In the genomic region with DNA sequence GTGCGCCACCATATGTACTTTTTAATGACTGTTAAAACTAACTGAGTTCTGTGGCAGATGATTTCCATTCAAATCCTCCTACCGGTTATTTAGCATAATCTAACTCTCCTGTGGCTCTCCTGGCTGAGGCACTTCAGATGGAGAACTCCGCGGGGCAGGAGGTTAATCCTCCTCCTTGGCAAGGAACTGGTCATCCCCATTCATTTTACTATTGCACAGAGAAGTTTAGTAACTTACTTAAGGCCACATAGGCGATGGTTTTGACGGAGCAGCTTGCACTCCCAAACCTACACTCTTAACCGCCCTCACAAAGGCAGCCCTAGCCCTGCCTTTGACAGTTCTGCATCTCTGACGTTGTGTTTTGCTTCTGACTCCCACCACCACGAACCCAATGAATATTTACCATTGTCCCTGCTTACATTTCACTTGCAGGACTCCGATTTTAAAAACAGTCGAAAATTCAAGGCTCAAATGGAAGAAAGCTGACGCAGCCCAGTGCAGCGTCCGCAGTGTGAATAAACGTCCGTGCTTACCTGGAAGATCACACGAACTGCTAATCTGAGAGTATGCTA, we compare ENCODE assay signal across 8 mouse cellular contexts. TPM values are rescaled to one million over a fixed set of nuclear protein-coding genes. Genes with fewer than 3 reads are reported as not detected.
A peak's percentile ranks its signal among the peaks of the same experiment; 100 is the strongest.
DNase-seq lines count a peak whose midpoint lies in the region; ATAC-seq and TF ChIP-seq lines count a peak whose summit lies in the region.

No protein-coding gene starts in this region.

- H3K9me3 ChIP-seq in embryonic facial prominence, embryonic 15.5 days (replicated peaks): no peaks in the 10 kb centered on the region
- no peaks in the 10 kb centered on the region for H3K9me3 ChIP-seq in hindbrain, postnatal 0 days (ENCODE audit: low read length)

- peaks cover 7% of the 10 kb centered on the region; the same call in 1 of the 2 replicates for H3K79me2 ChIP-seq in liver, adult 2 months (ENCODE audit: control insufficient read depth, insufficient read depth, low read length)
- peaks cover 8% of the 10 kb centered on the region for H3K79me2 ChIP-seq in myocyte (ENCODE audit: control insufficient read depth, insufficient read depth)

- 23% methylated on average over 17 of the region's 17 CpGs for WGBS in liver, adult 2 months
- 4% methylated on average over 17 of the region's 17 CpGs for WGBS in embryonic facial prominence, embryonic 15.5 days
- 6% methylated on average over 17 of the region's 17 CpGs for WGBS in hindbrain, postnatal 0 days

- no peak overlapping the region for H3ac ChIP-seq in myocyte (ENCODE audit: control insufficient read depth, insufficient read length)

- H3K4me2 ChIP-seq in embryonic facial prominence, embryonic 15.5 days (replicated peaks): peak overlapping the region; percentile 82
- peak overlapping the region; percentile 76 for H3K4me2 ChIP-seq in hindbrain, postnatal 0 days (ENCODE audit: low read depth, low read length)
- peak overlapping the region; percentile 63 for H3K4me2 ChIP-seq in myocyte (ENCODE audit: low read depth)

- H3K36me3 ChIP-seq in liver, adult 2 months (ENCODE audit: control insufficient read depth, insufficient read depth, low read length): no peaks in the 10 kb centered on the region
- no peaks in the 10 kb centered on the region for H3K36me3 ChIP-seq in embryonic facial prominence, embryonic 15.5 days
- H3K36me3 ChIP-seq in hindbrain, postnatal 0 days (ENCODE audit: insufficient read depth, low read length): no peaks in the 10 kb centered on the region
- H3K36me3 ChIP-seq in myocyte (ENCODE audit: control insufficient read depth, insufficient read depth): no peaks in the 10 kb centered on the region

- H3K9ac ChIP-seq in liver, adult 2 months (ENCODE audit: low read depth, low read length): peak overlapping the region; percentile 5
- peak overlapping the region; percentile 29; the same call in 1 of the 2 replicates for H3K9ac ChIP-seq in embryonic facial prominence, embryonic 15.5 days
- peak overlapping the region; percentile 49 for H3K9ac ChIP-seq in hindbrain, postnatal 0 days (replicated peaks; ENCODE audit: low read length)

- DNase-seq in liver, adult 2 months (ENCODE audit: extremely low read depth, low read depth, low spot score): no peak
- no peak for DNase-seq in liver
- peak; percentile 35 for DNase-seq in hindbrain, postnatal 0 days (ENCODE audit: low spot score)
- no peak for DNase-seq in frontal cortex, postnatal 25 days (ENCODE audit: low spot score in 2 of 2)
- no peak for DNase-seq in cerebellum, postnatal 36 days
- no peak for DNase-seq in right cerebral cortex, postnatal 4 days

- H3K27ac ChIP-seq in liver, adult 2 months (replicated peaks; ENCODE audit: insufficient read depth, low read depth, low read length): no peak overlapping the region
- H3K27ac ChIP-seq in embryonic facial prominence, embryonic 15.5 days (replicated peaks): peak overlapping the region; percentile 52
- H3K27ac ChIP-seq in hindbrain, postnatal 0 days: peak overlapping the region; percentile 37

- no peak for TF ChIP-seq CTCF in liver, adult 2 months (IDR thresholded peaks at IDR 0.05; ENCODE audit: low read depth, low read length)
- peak; percentile 4; the same call in 1 of the 2 replicates for TF ChIP-seq CTCF in hindbrain, postnatal 0 days (IDR thresholded peaks at IDR 0.05; ENCODE audit: low read depth)

- ATAC-seq in embryonic facial prominence, embryonic 15.5 days (ENCODE audit: insufficient number of reproducible peaks, low FRiP score, low TSS enrichment, low read depth): no peak
- ATAC-seq in hindbrain, postnatal 0 days: no peak

- TF ChIP-seq POLR2A in liver, adult 2 months (IDR thresholded peaks at IDR 0.05; ENCODE audit: extremely low read depth, insufficient read depth, low read length): no peak
- no peak for TF ChIP-seq POLR2A in myocyte (IDR thresholded peaks at IDR 0.05; ENCODE audit: insufficient read length, low read depth)

- no peaks in the 10 kb centered on the region for H3K27me3 ChIP-seq in liver, adult 2 months (ENCODE audit: control insufficient read depth, insufficient read depth, low read length)
- H3K27me3 ChIP-seq in embryonic facial prominence, embryonic 15.5 days: no peaks in the 10 kb centered on the region
- no peaks in the 10 kb centered on the region for H3K27me3 ChIP-seq in hindbrain, postnatal 0 days (ENCODE audit: insufficient read depth, low read length)
- H3K27me3 ChIP-seq in myocyte (ENCODE audit: control insufficient read depth, insufficient read depth, insufficient read length): no peaks in the 10 kb centered on the region

- peak overlapping the region; percentile 19; the same call in 1 of the 2 replicates for H3K4me3 ChIP-seq in liver, adult 2 months (ENCODE audit: insufficient read depth, low read depth, low read length)
- H3K4me3 ChIP-seq in embryonic facial prominence, embryonic 15.5 days (replicated peaks): peak overlapping the region; percentile 49
- H3K4me3 ChIP-seq in hindbrain, postnatal 0 days (ENCODE audit: low read length): peak overlapping the region; percentile 42
- no peak overlapping the region for H3K4me3 ChIP-seq in myocyte

- peaks cover 6% of the 10 kb centered on the region; the same call in 1 of the 2 replicates for H3K4me1 ChIP-seq in liver, adult 2 months (ENCODE audit: control insufficient read depth, insufficient read depth, low read length)
- H3K4me1 ChIP-seq in embryonic facial prominence, embryonic 15.5 days: peaks cover 32% of the 10 kb centered on the region
- peaks cover 6% of the 10 kb centered on the region; the same call in 1 of the 2 replicates for H3K4me1 ChIP-seq in hindbrain, postnatal 0 days (ENCODE audit: insufficient read depth, low read length)

TF ChIP-seq in myocyte, 11 proteins besides CTCF, POLR2A, EP300 and RAD21:
- TF ChIP-seq REST (IDR thresholded peaks at IDR 0.05; ENCODE audit: insufficient read depth, insufficient read length) (no peak), E2F4 (IDR thresholded peaks at IDR 0.05; ENCODE audit: insufficient read depth) (no peak), POLR2AphosphoS2 (IDR thresholded peaks at IDR 0.05; ENCODE audit: insufficient read length, low read depth) (no peak), SRF (IDR thresholded peaks at IDR 0.05; ENCODE audit: control insufficient read depth, insufficient read length, low read depth) (no peak), CEBPB (IDR thresholded peaks at IDR 0.05; ENCODE audit: insufficient read depth, poor library complexity, severe bottlenecking) (no peak), TCF3 (IDR thresholded peaks at IDR 0.05; ENCODE audit: insufficient read length, low read depth) (no peak), MYOD1 (IDR thresholded peaks at IDR 0.05; ENCODE audit: control insufficient read depth in 1 of 3, insufficient read length in 2 of 3, low read depth in 2 of 3) (no peak), USF1 (IDR thresholded peaks at IDR 0.05; ENCODE audit: low read depth) (no peak), MYOG (IDR thresholded peaks at IDR 0.05; ENCODE audit: control insufficient read depth in 1 of 3, insufficient read depth in 1 of 3, insufficient read length in 2 of 3, low read depth in 2 of 3) (no peak), MAX (IDR thresholded peaks at IDR 0.05; ENCODE audit: low read depth) (no peak), TCF12 (IDR thresholded peaks at IDR 0.05; ENCODE audit: insufficient read depth, poor library complexity, severe bottlenecking) (no peak)

RNA-seq across cellular contexts. Expression of a gene that starts 3.8 kb away (rescaled TPM):
- total RNA-seq in liver, adult 2 months (2014; rRNA removed): 479 and 532 TPM in 2 replicates
- 324 and 347 TPM in 2 replicates for polyA plus RNA-seq in liver, adult 2 months (2012; rRNA removed)
- 356 and 362 TPM in 2 replicates for polyA plus RNA-seq in embryonic facial prominence, embryonic 15.5 days (2015; fragmentation: Nextera tagmentation; extraction: Ambion mirVana)
- total RNA-seq in hindbrain, postnatal 0 days (2014; rRNA removed): 176 and 217 TPM in 2 replicates
- polyA plus RNA-seq in hindbrain, postnatal 0 days (2015; fragmentation: Nextera tagmentation; extraction: Ambion mirVana): 583 and 596 TPM in 2 replicates
- 421 TPM for polyA plus RNA-seq in myocyte (2012; fragmentation: generic; extraction: Trizol)

RNA-seq across cellular contexts. Expression of a gene that starts 29.5 kb away (rescaled TPM):
- total RNA-seq in liver, adult 2 months (2014; rRNA removed): 12.9 and 13.3 TPM in 2 replicates
- polyA plus RNA-seq in liver, adult 2 months (2012; rRNA removed): 32.5 and 34.0 TPM in 2 replicates
- polyA plus RNA-seq in embryonic facial prominence, embryonic 15.5 days (2015; fragmentation: Nextera tagmentation; extraction: Ambion mirVana): 47.2 and 48.1 TPM in 2 replicates
- 408 and 435 TPM in 2 replicates for total RNA-seq in hindbrain, postnatal 0 days (2014; rRNA removed)
- polyA plus RNA-seq in hindbrain, postnatal 0 days (2015; fragmentation: Nextera tagmentation; extraction: Ambion mirVana): 151 and 166 TPM in 2 replicates
- 22.0 TPM for polyA plus RNA-seq in myocyte (2012; fragmentation: generic; extraction: Trizol)

RNA-seq across cellular contexts. Expression of a gene that starts 51.1 kb away (rescaled TPM):
- 0.09 and 0.13 TPM in 2 replicates for total RNA-seq in liver, adult 2 months (2014; rRNA removed)
- polyA plus RNA-seq in liver, adult 2 months (2012; rRNA removed): 0.21 and 0.25 TPM in 2 replicates
- 15.3 and 21.4 TPM in 2 replicates for polyA plus RNA-seq in embryonic facial prominence, embryonic 15.5 days (2015; fragmentation: Nextera tagmentation; extraction: Ambion mirVana)
- total RNA-seq in hindbrain, postnatal 0 days (2014; rRNA removed): 5.3 and 5.5 TPM in 2 replicates
- polyA plus RNA-seq in hindbrain, postnatal 0 days (2015; fragmentation: Nextera tagmentation; extraction: Ambion mirVana): 2.7 and 3.0 TPM in 2 replicates
- 20.7 TPM for polyA plus RNA-seq in myocyte (2012; fragmentation: generic; extraction: Trizol)

RNA-seq across cellular contexts. Expression of a gene that starts 53.0 kb away (rescaled TPM):
- 0.18 TPM in 1 of 2 replicates, not detected in the other for total RNA-seq in liver, adult 2 months (2014; rRNA removed)
- 0.30 and 0.45 TPM in 2 replicates for polyA plus RNA-seq in liver, adult 2 months (2012; rRNA removed)
- 923 and 969 TPM in 2 replicates for polyA plus RNA-seq in embryonic facial prominence, embryonic 15.5 days (2015; fragmentation: Nextera tagmentation; extraction: Ambion mirVana)
- total RNA-seq in hindbrain, postnatal 0 days (2014; rRNA removed): 20.6 and 42.3 TPM in 2 replicates
- 92.0 and 99.5 TPM in 2 replicates for polyA plus RNA-seq in hindbrain, postnatal 0 days (2015; fragmentation: Nextera tagmentation; extraction: Ambion mirVana)
- 0.53 TPM for polyA plus RNA-seq in myocyte (2012; fragmentation: generic; extraction: Trizol)
